Mouse (Mus musculus) lung, postnatal 0 days (tissue): ENCODE measurements at regions not wholly inside any gene's neighbourhood (a gene's known extent, or its start where the extent isn't known, plus 50 kb on each side); places are given as distances from the start of the nearest gene placed in this dataset.

Experiments used
- CTCF ChIP-seq: IDR thresholded peaks from 2 replicates; pipeline ENCODE4 v1.5.1; 2016; ENCODE audit warnings: antibody characterized with exemption, mild to moderate bottlenecking
- EP300 ChIP-seq: IDR thresholded peaks from 2 replicates; pipeline ENCODE4 v1.6.1; 2016; ENCODE audit warnings: antibody characterized with exemption, mild to moderate bottlenecking, control low read depth

GRCm38 (mm10) chr15:60732416-60732815, 121.2 kb downstream of the Fam84b start:
- TF ChIP-seq CTCF = no peak
- no peak for TF ChIP-seq EP300
